Mouse (Mus musculus) lung, adult 2 months (tissue): ENCODE measurements around the gene Zfp184.

ENCODE experiments used
- CTCF ChIP-seq: fragments of 200-500 bp; IDR thresholded peaks from 2 replicates; pipeline ENCODE4 v1.5.1; 2011; ENCODE audit warnings: mild to moderate bottlenecking, low read length, control low read depth; ENCODE audit not compliant: insufficient read depth
- POLR2A ChIP-seq: fragments of 200-500 bp; IDR thresholded peaks from 2 replicates; pipeline ENCODE4 v1.6.1; 2011; ENCODE audit warnings: low read depth, mild to moderate bottlenecking, control low read depth, low read length, borderline replicate concordance; ENCODE audit errors: extremely low read depth

GRCm38 (mm10) chr13:21918570-21919419 is 26.1 kb upstream of the Zfp184 start:
- TF ChIP-seq POLR2A (no peak), CTCF (no peak)
